Mouse (Mus musculus) lung, postnatal 4 days (tissue): ENCODE measurements around the gene Map3k3.

Experiments used
- DNase-seq, 2 experiments: peaks; one replicate each; pipeline ENCODE4 v3.0.0; 2021

Gene Map3k3

GRCm38 (mm10) chr11:106083708-106084701 is at the start of gene Map3k3:
TSS of gene Map3k3 (plus strand) at chr11:106084613.
- DNase-seq = peak; percentile 99 to 100

GRCm38 (mm10) chr11:106034986-106035385 is 49.4 kb upstream of the Map3k3 start:
- DNase-seq = no peak

- DNase-seq = peak; percentile 97 to 98
These were observed 47.6 kb upstream of the Map3k3 start, which contains the start of gene Dcaf7 for GRCm38 (mm10) chr11:106036548-106037417. TSS of gene Dcaf7 (plus strand) at chr11:106036872.

- DNase-seq = peak; percentile 47 to 53
These were observed 47.0 kb upstream of the Map3k3 start for GRCm38 (mm10) chr11:106037418-106037751.

GRCm38 (mm10) chr11:106044349-106044748 is 40.1 kb upstream of the Map3k3 start:
- DNase-seq = no peak

- DNase-seq = no peak
These were observed 39.2 kb upstream of the Map3k3 start for GRCm38 (mm10) chr11:106045256-106045655.

GRCm38 (mm10) chr11:106045780-106046179 is 38.6 kb upstream of the Map3k3 start:
- no peak for DNase-seq

- DNase-seq = no peak
These were observed 37.8 kb upstream of the Map3k3 start for GRCm38 (mm10) chr11:106046584-106046983.

GRCm38 (mm10) chr11:106053921-106054320 is 30.5 kb upstream of the Map3k3 start:
- DNase-seq = no peak

GRCm38 (mm10) chr11:106054600-106054999 is 29.8 kb upstream of the Map3k3 start:
- no peak for DNase-seq

GRCm38 (mm10) chr11:106055341-106055740 is 29.1 kb upstream of the Map3k3 start:
- DNase-seq = no peak

- no peak for DNase-seq
These were observed 27.5 kb upstream of the Map3k3 start for GRCm38 (mm10) chr11:106056819-106057491.

GRCm38 (mm10) chr11:106058020-106058419 is 26.4 kb upstream of the Map3k3 start:
- DNase-seq = no peak

GRCm38 (mm10) chr11:106060549-106060948 is 23.9 kb upstream of the Map3k3 start:
- DNase-seq = no peak

GRCm38 (mm10) chr11:106061311-106061710 is 23.1 kb upstream of the Map3k3 start:
- DNase-seq = no peak

- DNase-seq = no peak
These were observed 20.7 kb upstream of the Map3k3 start for GRCm38 (mm10) chr11:106063756-106064155.

GRCm38 (mm10) chr11:106065073-106065922 is 19.1 kb upstream of the Map3k3 start:
- no peak for DNase-seq

GRCm38 (mm10) chr11:106065923-106066571 is 18.4 kb upstream of the Map3k3 start, which contains the start of gene Taco1:
TSS of gene Taco1 (plus strand) at chr11:106066061.
- DNase-seq = peak; percentile 95 to 96

- peak; percentile 36 to 45 for DNase-seq
These were observed 17.8 kb upstream of the Map3k3 start for GRCm38 (mm10) chr11:106066616-106067015.

- DNase-seq = no peak
These were observed 10.6 kb upstream of the Map3k3 start for GRCm38 (mm10) chr11:106073774-106074173.

GRCm38 (mm10) chr11:106076321-106076720 is 8.1 kb upstream of the Map3k3 start:
- peak; percentile 69 to 83 for DNase-seq
